8 mouse cellular contexts compared by ENCODE assay signal in the genomic region with DNA sequence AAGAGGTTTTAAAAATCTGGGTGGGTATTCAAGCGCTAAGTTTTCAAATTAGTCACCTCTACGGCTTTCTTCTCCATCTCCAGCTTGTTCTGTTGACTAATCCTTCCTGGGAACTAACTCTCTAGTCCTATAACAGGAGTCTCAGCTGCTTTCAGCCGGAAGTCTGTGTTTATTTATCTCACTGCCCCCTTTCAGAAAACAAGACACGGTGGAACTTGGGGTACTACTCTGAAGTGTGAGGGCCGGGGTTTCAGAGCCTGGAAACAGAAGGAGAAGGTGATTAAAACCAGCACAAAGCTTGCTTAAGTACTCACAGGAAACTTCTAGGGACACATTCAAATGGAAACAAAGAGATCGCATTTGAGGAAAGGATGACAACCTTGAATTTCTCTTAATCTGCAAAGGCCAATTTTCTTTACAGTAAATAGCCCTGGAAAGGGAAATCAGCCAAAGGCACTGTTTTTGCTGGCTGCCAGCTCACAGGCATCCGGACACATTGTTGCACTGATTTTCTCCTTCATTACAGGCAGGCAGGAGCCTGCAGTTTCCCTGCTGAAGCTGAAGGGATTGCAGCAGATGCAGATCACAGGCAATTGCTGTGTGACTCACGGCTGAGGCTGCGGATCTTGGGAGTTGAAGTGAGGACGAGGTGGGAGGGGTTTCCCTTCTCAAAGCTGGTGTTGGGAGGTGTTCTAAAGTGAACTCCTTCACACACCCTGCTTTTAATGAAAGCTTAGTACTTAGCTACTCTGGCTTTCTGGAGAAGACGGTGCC. TPM values are rescaled to one million over a fixed set of nuclear protein-coding genes. Genes with fewer than 3 reads are reported as not detected.
A peak's percentile ranks its signal among the peaks of the same experiment; 100 is the strongest.
DNase-seq lines count a peak whose midpoint lies in the region; ATAC-seq and TF ChIP-seq lines count a peak whose summit lies in the region.

No protein-coding gene starts in this region.

- H3K4me3 ChIP-seq in intestine, embryonic 14.5 days (ENCODE audit: low read depth, low read length), result no peak overlapping the region
- H3K4me3 ChIP-seq in intestine, postnatal 0 days (ENCODE audit: low read depth, low read length), result no peak overlapping the region
- no peak overlapping the region for H3K4me3 ChIP-seq in lung, embryonic 14.5 days (ENCODE audit: low read depth, low read length)

- ATAC-seq in intestine, embryonic 14.5 days (replicated peaks; ENCODE audit: low FRiP score, low TSS enrichment, low read depth), result peak; percentile 68
- no peak for ATAC-seq in intestine, postnatal 0 days
- peak; percentile 77 for ATAC-seq in lung, embryonic 14.5 days (ENCODE audit: insufficient read depth)

- H3K4me2 ChIP-seq in intestine, embryonic 14.5 days (ENCODE audit: low read length), result peak overlapping the region; percentile 32
- no peak overlapping the region for H3K4me2 ChIP-seq in intestine, postnatal 0 days (replicated peaks; ENCODE audit: low read depth)
- H3K4me2 ChIP-seq in lung, embryonic 14.5 days, result peak overlapping the region; percentile 26; the same call in 1 of the 2 replicates

- intact Hi-C loops in heart, postnatal 10 days (cut with DNase I), result loop anchor here (5.0 kb wide), 1 partner anchor 58 kb away; no protein-coding TSS in a partner anchor

- DNase-seq in intestine, embryonic 14.5 days (ENCODE audit: low spot score), result peak; percentile 56
- DNase-seq in forelimb bud, embryonic 11.5 days (ENCODE audit: low read depth, low spot score), result peak; percentile 45
- peak; percentile 80 for DNase-seq in heart, postnatal 10 days
- DNase-seq in large intestine, adult 2 months (ENCODE audit: low read depth, low spot score), result peak; percentile 7
- DNase-seq in lung, embryonic 14.5 days, result peak; percentile 70
- DNase-seq in retina, embryonic 14.5 days (ENCODE audit: low spot score), result peak; percentile 37
- DNase-seq in T-cell, adult 2 months (ENCODE audit: low spot score), result no peak

- TF ChIP-seq CTCF in intestine, postnatal 0 days (IDR thresholded peaks at IDR 0.05; ENCODE audit: low read depth), result no peak
- no peak for TF ChIP-seq CTCF in lung, embryonic 14.5 days (IDR thresholded peaks at IDR 0.05; ENCODE audit: low read depth)

- H3K27me3 ChIP-seq in intestine, embryonic 14.5 days (replicated peaks; ENCODE audit: control insufficient read depth, insufficient read depth, low read length), result no peaks in the 10 kb centered on the region
- no peaks in the 10 kb centered on the region for H3K27me3 ChIP-seq in intestine, postnatal 0 days (replicated peaks; ENCODE audit: control insufficient read depth, insufficient read depth, low read length)
- H3K27me3 ChIP-seq in lung, embryonic 14.5 days (ENCODE audit: insufficient read depth, low read length), result no peaks in the 10 kb centered on the region

- no peaks in the 10 kb centered on the region for H3K9me3 ChIP-seq in intestine, embryonic 14.5 days (ENCODE audit: control insufficient read depth, low read length)
- H3K9me3 ChIP-seq in intestine, postnatal 0 days (ENCODE audit: control insufficient read depth), result no peaks in the 10 kb centered on the region
- H3K9me3 ChIP-seq in lung, embryonic 14.5 days (ENCODE audit: low read depth, low read length), result no peaks in the 10 kb centered on the region

- H3K9ac ChIP-seq in intestine, embryonic 14.5 days (ENCODE audit: low read length), result no peak overlapping the region
- H3K9ac ChIP-seq in intestine, postnatal 0 days (ENCODE audit: low read depth, low read length), result no peak overlapping the region
- H3K9ac ChIP-seq in lung, embryonic 14.5 days, result no peak overlapping the region

- H3K4me1 ChIP-seq in intestine, embryonic 14.5 days (replicated peaks; ENCODE audit: control insufficient read depth, insufficient read depth, low read length), result 0 out of 2 replicates have a peak, but pooled peaks cover 6% of the 10 kb centered on the region
- H3K4me1 ChIP-seq in intestine, postnatal 0 days (replicated peaks; ENCODE audit: control insufficient read depth, insufficient read depth, low read length), result no peaks in the 10 kb centered on the region
- H3K4me1 ChIP-seq in lung, embryonic 14.5 days (ENCODE audit: insufficient read depth), result peaks cover 8% of the 10 kb centered on the region; the same call in 1 of the 2 replicates

- WGBS in intestine, embryonic 14.5 days, result 16% methylated on average over 11 of the region's 11 CpGs
- WGBS in intestine, postnatal 0 days, result 27% methylated on average over 11 of the region's 11 CpGs
- 21% methylated on average over 11 of the region's 11 CpGs for WGBS in large intestine, adult 2 months
- 15% methylated on average over 11 of the region's 11 CpGs for WGBS in lung, embryonic 14.5 days

- H3K27ac ChIP-seq in intestine, embryonic 14.5 days (ENCODE audit: low read depth), result no peak overlapping the region
- no peak overlapping the region for H3K27ac ChIP-seq in intestine, postnatal 0 days (ENCODE audit: low read depth, low read length)
- H3K27ac ChIP-seq in lung, embryonic 14.5 days (ENCODE audit: low read depth), result peak overlapping the region; percentile 54; the same call in 1 of the 2 replicates

- no peaks in the 10 kb centered on the region for H3K36me3 ChIP-seq in intestine, embryonic 14.5 days (ENCODE audit: control insufficient read depth, insufficient read depth, low read length)
- no peaks in the 10 kb centered on the region for H3K36me3 ChIP-seq in intestine, postnatal 0 days (ENCODE audit: control insufficient read depth, insufficient read depth)
- H3K36me3 ChIP-seq in lung, embryonic 14.5 days (ENCODE audit: insufficient read depth), result no peaks in the 10 kb centered on the region

RNA-seq across cellular contexts. Expression of a gene that starts 55.7 kb away (rescaled TPM):
- polyA plus RNA-seq in intestine, embryonic 14.5 days (2014; fragmentation: Nextera tagmentation; extraction: Ambion mirVana), result 17.9 and 19.7 TPM in 2 replicates
- 9.6 and 10.0 TPM in 2 replicates for polyA plus RNA-seq in intestine, postnatal 0 days (2015; fragmentation: Nextera tagmentation; extraction: Ambion mirVana)
- total RNA-seq in heart, postnatal 10 days (2021), result 10 to 100 TPM; 41.3 to 44.4 TPM
- polyA plus RNA-seq in large intestine, adult 2 months (2012; rRNA removed), result 3.7 and 9.7 TPM in 2 replicates
- 19.1 and 19.7 TPM in 2 replicates for polyA plus RNA-seq in lung, embryonic 14.5 days (2014; fragmentation: Nextera tagmentation; extraction: Ambion mirVana)
